Mouse (Mus musculus): ENCODE results near the gene Wfdc1.

Gene Wfdc1

GRCm38 (mm10) chr8:119737093-119737900 lies 71.1 kb downstream of the Wfdc1 start:
- 86% methylated on average over 11 of the region's 11 CpGs for WGBS
